Mouse (Mus musculus) stomach, postnatal 0 days (tissue): ENCODE data around the gene St7.

Experiments used
- CTCF ChIP-seq: IDR thresholded peaks from 2 replicates; pipeline ENCODE4 v1.5.1; 2016; ENCODE audit warnings: antibody characterized with exemption, low read depth, mild to moderate bottlenecking, moderate library complexity
- EP300 ChIP-seq: optimal IDR thresholded peaks from 2 replicates; pipeline ENCODE3; 2016; ENCODE audit warnings: antibody characterized with exemption

DNA sequence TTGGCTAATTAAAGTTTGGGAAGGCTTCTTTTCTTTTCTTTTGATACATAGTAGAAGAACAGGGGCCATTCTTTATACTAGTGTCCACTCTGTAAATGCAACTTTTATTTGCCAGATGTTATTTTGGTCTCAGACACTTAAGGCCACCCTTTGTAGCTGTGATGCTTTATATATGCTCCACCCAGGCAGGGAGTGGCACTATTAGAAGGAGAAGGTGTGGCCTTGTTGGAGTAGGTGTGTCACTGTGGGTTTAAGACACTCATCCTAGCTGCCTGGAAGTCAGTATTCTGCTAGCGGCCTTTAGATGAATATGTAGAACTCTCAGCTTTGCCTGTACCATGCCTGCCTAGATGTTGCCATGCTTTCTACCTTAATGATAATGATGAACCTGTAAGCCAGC lies 137.2 kb downstream of the St7 start:
- TF ChIP-seq CTCF (no peak), EP300 (no peak)
